Mouse (Mus musculus): Measurements from ENCODE around the gene Atxn7l3b.

The Atxn7l3b gene

GRCm38 (mm10) chr10:112876655-112877393 lies 52.0 kb downstream of the Atxn7l3b start:
- peak; percentile 10 for DNase-seq (ENCODE audit: low spot score)

All from adipocyte (in vitro differentiated cells).